Mouse (Mus musculus) fat pad, adult 2 months (tissue): Measurements from ENCODE around the gene Topors.

Experiments used
- DNase-seq: peaks from one replicate; pipeline ENCODE4 v3.0.0-alpha.2; 2011; ENCODE audit warnings: low read depth, low spot score; ENCODE audit errors: extremely low read depth

Topors gene

DNA sequence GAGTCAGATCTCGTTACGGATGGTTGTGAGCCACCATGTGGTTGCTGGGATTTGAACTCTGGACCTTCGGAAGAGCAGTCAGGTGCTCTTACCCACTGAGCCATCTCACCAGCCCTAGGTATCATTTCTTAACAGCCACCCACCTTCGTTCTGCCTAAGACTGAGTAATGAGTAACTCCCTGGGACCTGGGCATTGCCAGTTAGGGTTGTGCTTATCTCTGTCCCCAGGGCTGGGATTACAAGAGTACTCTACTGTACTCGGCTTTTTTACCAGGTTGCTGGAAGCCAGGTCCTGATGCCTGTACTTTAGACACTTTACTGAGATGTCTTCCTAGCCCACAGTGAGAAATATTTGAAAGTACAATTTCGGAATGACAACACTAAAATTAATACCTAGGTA lies 57.5 kb downstream of the Topors start:
- DNase-seq: no peak
